Mouse (Mus musculus): Measurements from ENCODE around the gene Hace1.

Gene Hace1

GRCm38 (mm10) chr10:45706849-45707248, 129.2 kb downstream of the Hace1 start:
- no peak for DNase-seq (ENCODE audit: low read depth)

GRCm38 (mm10) chr10:45710848-45711247, 133.2 kb downstream of the Hace1 start:
- DNase-seq (ENCODE audit: low read depth): no peak

- DNase-seq (ENCODE audit: low read depth): no peak
Observed at GRCm38 (mm10) chr10:45711348-45711747, 133.7 kb downstream of the Hace1 start.
